Mouse (Mus musculus) heart, adult 2 months (tissue): ENCODE measurements at regions not wholly inside any gene's neighbourhood (a gene's known extent, or its start where the extent isn't known, plus 50 kb on each side); places are given as distances from the start of the nearest gene placed in this dataset.

ENCODE experiments used
- DNase-seq, 2 experiments: peaks; one replicate each; pipeline ENCODE4 v3.0.0; 2021
- H3K27ac ChIP-seq: fragments of 200-600 bp; 2 replicates; pipeline ENCODE4 v1.8.1; 2022
- H3K27me3 ChIP-seq: fragments of 200-500 bp; 2 replicates; pipeline ENCODE4 v1.6.1; 2012; ENCODE audit warnings: mild to moderate bottlenecking, low read length, inconsistent platforms, mixed read lengths; ENCODE audit not compliant: control insufficient read depth, insufficient read depth
- H3K36me3 ChIP-seq: fragments of 200-500 bp; 2 replicates; pipeline ENCODE4 v1.6.1; 2012; ENCODE audit warnings: low read length, inconsistent platforms; ENCODE audit not compliant: control insufficient read depth, insufficient read depth
- H3K4me1 ChIP-seq: fragments of 200-500 bp; 2 replicates; pipeline ENCODE4 v1.6.1; 2011; ENCODE audit warnings: low read length; ENCODE audit not compliant: control insufficient read depth, insufficient read depth
- H3K4me3 ChIP-seq: fragments of 200-600 bp; 2 replicates; pipeline ENCODE4 v1.8.1; 2022
- H3K79me2 ChIP-seq: fragments of 200-500 bp; replicated peaks from 2 replicates; pipeline ENCODE4 v1.6.1; 2012; ENCODE audit warnings: mild to moderate bottlenecking, inconsistent platforms, low read length, moderate library complexity, mixed read lengths; ENCODE audit not compliant: control insufficient read depth, insufficient read depth
- H3K9ac ChIP-seq: fragments of 200-500 bp; 2 replicates; pipeline ENCODE4 v1.6.1; 2012; ENCODE audit warnings: low read depth, mild to moderate bottlenecking, control low read depth, inconsistent platforms, low read length, mixed read lengths
- CTCF ChIP-seq: fragments of 200-600 bp; IDR thresholded peaks from 2 replicates; pipeline ENCODE4 v1.8.1; 2022; ENCODE audit warnings: antibody characterized with exemption, mild to moderate bottlenecking, moderate library complexity
- EP300 ChIP-seq: fragments of 200-500 bp; IDR thresholded peaks from 2 replicates; pipeline ENCODE4 v1.6.1; 2011; ENCODE audit warnings: low read depth, low read length, control low read depth; ENCODE audit not compliant: insufficient read depth
- POLR2A ChIP-seq: fragments of 200-500 bp; IDR thresholded peaks from 2 replicates; pipeline ENCODE4 v1.6.1; 2011; ENCODE audit warnings: mild to moderate bottlenecking, low read depth, low read length, control low read depth; ENCODE audit not compliant: insufficient read depth
- WGBS: fragments of 180-500 bp; shearing (Covaris S2); methylation state at CpG from one replicate; pipeline ENCODE4 v1.1.7; 2018; 5-methylcytosine and 5-hydroxymethylcytosine counted together
- intact Hi-C: fragments of 180-260 bp; cut with DNase I; formaldehyde crosslinking; loops from one replicate; pipeline ENCODE4 v1.15.1; 2025

DNA sequence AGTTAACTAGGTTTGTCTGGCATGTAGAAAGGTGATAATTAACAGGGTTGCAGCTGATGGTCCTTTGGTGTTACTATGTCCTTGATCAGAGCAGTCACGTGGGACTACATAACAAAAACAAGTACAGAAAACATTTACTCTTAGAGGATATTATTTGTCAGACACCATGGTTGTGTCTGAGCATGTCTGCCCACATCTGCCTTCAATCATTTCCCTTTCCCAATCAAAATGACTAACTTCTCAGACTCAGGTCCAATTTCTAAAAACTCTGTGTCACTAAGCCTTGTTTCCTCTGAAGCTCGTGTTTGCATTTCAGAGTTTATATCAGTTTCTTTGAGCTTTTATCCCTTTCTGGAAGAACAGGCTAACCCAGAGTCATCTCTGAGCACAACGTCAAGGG is 1408.5 kb upstream of the Flrt2 start:
- 72% methylated on average over 3 of the region's 3 CpGs for WGBS
- Histone ChIP-seq H3K9ac (no peak overlapping the region), H3K79me2 (no peaks in the 10 kb centered on the region), H3K27me3 (no peaks in the 10 kb centered on the region), H3K4me3 (no peak overlapping the region), H3K4me1 (peaks cover 1% of the 10 kb centered on the region), H3K36me3 (no peaks in the 10 kb centered on the region), H3K27ac (peak overlapping the region; percentile 26)
- DNase-seq, result no peak
- TF ChIP-seq POLR2A, result no peak
- no peak for TF ChIP-seq EP300
- TF ChIP-seq CTCF, result no peak
- intact Hi-C loops, result no loop called here

DNA sequence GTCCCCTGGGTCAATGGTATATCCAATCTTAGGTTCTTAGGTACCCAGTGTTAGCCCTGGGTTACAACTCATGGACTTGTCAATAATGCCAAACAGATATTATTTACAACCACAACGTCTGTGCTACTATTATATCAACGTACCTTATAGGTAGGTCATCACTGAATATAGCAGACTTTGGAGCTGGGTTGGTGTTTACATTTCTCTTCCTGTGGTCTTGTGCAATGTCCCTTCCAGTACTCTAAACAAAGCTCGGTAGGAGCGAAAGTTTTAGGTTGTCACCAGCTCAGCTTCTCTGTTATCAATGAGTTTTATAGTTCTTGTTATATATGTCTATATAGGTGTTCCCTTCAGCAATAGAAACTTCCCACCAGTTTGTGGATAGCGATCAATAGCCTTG is 1394.2 kb upstream of the Flrt2 start:
- H3K27ac ChIP-seq, result no peak overlapping the region
- DNase-seq, result no peak
- H3K9ac ChIP-seq, result no peak overlapping the region
- H3K79me2 ChIP-seq, result no peaks in the 10 kb centered on the region
- no peak overlapping the region for H3K4me3 ChIP-seq
- H3K27me3 ChIP-seq, result no peaks in the 10 kb centered on the region
- intact Hi-C loops, result no loop called here
- TF ChIP-seq POLR2A, result no peak
- no peak for TF ChIP-seq EP300
- TF ChIP-seq CTCF, result no peak
- 92% methylated on average over 5 of the region's 5 CpGs for WGBS
- H3K4me1 ChIP-seq, result no peaks in the 10 kb centered on the region
- no peaks in the 10 kb centered on the region for H3K36me3 ChIP-seq

DNA sequence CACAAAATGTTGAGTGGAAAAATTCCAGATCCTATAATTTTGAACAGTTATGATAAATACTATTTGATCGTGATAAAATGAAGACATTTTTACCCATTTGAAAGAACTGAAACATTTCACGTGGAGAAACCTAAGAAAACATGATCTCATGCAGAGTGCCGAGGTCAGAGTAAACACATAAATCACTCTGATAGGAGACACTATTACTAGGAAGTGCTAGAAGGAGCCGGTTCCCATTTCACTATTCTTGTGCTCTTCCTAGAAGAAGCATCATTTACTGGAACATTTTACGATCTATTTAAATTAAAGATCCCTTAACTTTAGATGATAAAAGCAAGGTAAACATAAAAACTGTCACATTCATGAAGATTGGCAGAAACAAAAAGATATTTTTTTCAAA is 1359.7 kb upstream of the Flrt2 start:
- intact Hi-C loops, result no loop called here
- H3K4me1 ChIP-seq, result no peaks in the 10 kb centered on the region

DNA sequence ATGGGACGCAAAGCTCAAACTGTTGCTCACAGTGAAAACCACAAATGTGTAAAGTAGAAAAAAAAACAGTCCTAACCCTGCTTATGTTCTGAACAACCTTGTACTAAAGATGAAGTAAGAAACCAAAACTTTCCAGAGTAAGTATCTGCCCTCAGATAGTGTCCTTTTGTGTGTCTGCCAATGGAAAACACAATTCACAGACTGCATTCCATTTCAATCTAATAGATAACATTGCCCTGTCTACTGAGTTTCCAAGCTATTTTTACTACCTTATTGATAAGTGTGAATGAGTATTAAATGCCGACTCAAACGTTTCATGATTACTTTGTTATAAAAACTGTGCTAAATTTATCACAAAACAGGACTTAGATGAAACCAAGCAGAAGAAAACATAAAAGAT is 1357.4 kb upstream of the Flrt2 start:
- intact Hi-C loops, result no loop called here
- H3K4me3 ChIP-seq, result no peak overlapping the region
- H3K4me1 ChIP-seq, result no peaks in the 10 kb centered on the region
- WGBS, result 28% methylated on average over 3 of the region's 3 CpGs
- H3K79me2 ChIP-seq, result no peaks in the 10 kb centered on the region
- H3K27me3 ChIP-seq, result no peaks in the 10 kb centered on the region
- no peaks in the 10 kb centered on the region for H3K36me3 ChIP-seq
- H3K27ac ChIP-seq, result peak overlapping the region; percentile 27
- H3K9ac ChIP-seq, result no peak overlapping the region
- TF ChIP-seq POLR2A (no peak), CTCF (no peak), EP300 (no peak)
- DNase-seq, result no peak

More for the DNA sequence above, 1359.7 kb upstream of the Flrt2 start:
- no peaks in the 10 kb centered on the region for H3K79me2 ChIP-seq
- H3K4me3 ChIP-seq, result no peak overlapping the region
- DNase-seq, result no peak
- H3K27ac ChIP-seq, result no peak overlapping the region
- H3K9ac ChIP-seq, result no peak overlapping the region
- 67% methylated on average over 5 of the region's 5 CpGs for WGBS
- no peak for TF ChIP-seq POLR2A
- TF ChIP-seq CTCF, result no peak
- TF ChIP-seq EP300, result no peak
- H3K27me3 ChIP-seq, result no peaks in the 10 kb centered on the region
- no peaks in the 10 kb centered on the region for H3K36me3 ChIP-seq

DNA sequence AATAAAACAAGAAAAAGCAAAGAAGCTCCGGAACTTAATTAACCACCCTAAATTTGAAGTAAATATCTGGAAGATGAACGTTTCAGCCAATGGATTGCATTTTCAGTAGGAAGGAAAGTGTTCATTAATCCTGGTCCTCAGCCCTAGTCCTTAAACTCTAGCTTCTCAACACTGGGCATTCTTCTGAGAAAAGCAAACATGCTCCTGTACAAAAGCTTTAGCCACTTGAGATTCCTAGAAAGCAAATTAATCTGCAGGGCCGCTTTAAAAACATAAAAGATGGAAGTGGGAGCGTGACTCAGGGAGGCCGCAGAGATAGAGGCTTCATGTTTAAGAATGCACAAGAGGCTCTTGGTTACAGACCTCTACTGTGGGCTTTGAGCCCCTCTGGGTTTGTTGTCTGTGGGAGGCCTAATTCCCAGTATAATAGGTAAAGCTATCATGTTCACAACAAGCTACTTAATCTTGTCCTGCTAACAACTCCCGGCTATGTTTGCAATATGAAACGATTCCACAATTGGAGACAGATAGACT is 1342.3 kb upstream of the Flrt2 start:
- 55% methylated on average over 7 of the region's 7 CpGs for WGBS
- H3K27me3 ChIP-seq, result no peaks in the 10 kb centered on the region
- intact Hi-C loops, result no loop called here

DNA sequence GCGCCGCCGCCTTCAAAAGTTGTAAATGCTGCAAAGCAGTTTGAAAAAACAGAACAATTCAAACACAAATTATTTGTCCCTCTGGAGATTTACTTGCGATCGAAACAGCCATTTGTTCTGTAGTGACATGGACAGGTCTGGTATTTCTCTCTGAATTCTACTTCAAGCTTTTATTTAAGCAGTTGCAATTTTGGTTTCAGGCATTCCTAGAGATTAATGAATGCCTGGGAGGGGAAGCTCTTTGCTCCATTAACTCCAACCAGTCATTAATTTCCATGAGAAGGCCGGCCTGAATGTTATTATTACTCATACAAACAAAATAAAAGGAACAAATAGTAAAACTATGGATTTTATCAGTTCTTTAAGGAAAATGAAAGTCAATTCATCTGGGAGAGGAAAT is 1327.8 kb upstream of the Flrt2 start:
- intact Hi-C loops, result no loop called here
- no peak overlapping the region for H3K9ac ChIP-seq
- no peak for TF ChIP-seq EP300
- TF ChIP-seq POLR2A, result no peak
- TF ChIP-seq CTCF, result no peak
- no peaks in the 10 kb centered on the region for H3K79me2 ChIP-seq
- H3K27me3 ChIP-seq, result no peaks in the 10 kb centered on the region
- no peaks in the 10 kb centered on the region for H3K4me1 ChIP-seq
- 85% methylated on average over 6 of the region's 6 CpGs for WGBS
- no peak overlapping the region for H3K4me3 ChIP-seq
- H3K36me3 ChIP-seq, result no peaks in the 10 kb centered on the region
- no peak overlapping the region for H3K27ac ChIP-seq
- DNase-seq, result no peak

More for the DNA sequence above, 1342.3 kb upstream of the Flrt2 start:
- Histone ChIP-seq H3K4me1 (no peaks in the 10 kb centered on the region), H3K79me2 (no peaks in the 10 kb centered on the region), H3K4me3 (no peak overlapping the region), H3K36me3 (no peaks in the 10 kb centered on the region), H3K9ac (no peak overlapping the region), H3K27ac (no peak overlapping the region)
- DNase-seq, result no peak
- no peak for TF ChIP-seq CTCF
- no peak for TF ChIP-seq POLR2A
- TF ChIP-seq EP300, result no peak

DNA sequence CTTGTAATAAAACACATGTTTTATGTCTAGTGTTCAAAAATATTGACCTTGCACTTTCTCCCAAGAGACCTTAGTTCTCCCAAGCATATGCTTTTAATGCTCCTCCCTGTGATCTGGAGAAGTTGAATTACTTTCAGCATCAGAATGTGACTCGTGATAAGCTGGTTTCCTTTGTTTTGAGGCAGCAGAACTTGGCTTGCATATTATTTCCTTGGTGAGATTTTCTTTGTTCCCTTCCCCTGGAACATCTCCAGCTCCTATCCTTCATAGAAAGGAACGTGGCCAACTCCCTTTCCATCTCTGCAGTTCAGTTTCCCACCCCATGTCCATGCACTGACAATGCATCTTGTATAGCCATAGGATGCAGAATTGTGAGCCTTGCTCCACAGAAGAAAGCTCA is 1292.0 kb upstream of the Flrt2 start:
- Histone ChIP-seq H3K79me2 (no peaks in the 10 kb centered on the region), H3K9ac (no peak overlapping the region), H3K27me3 (no peaks in the 10 kb centered on the region), H3K4me1 (peaks cover 3% of the 10 kb centered on the region; the same call in 1 of the 2 replicates), H3K4me3 (no peak overlapping the region), H3K36me3 (no peaks in the 10 kb centered on the region), H3K27ac (no peak overlapping the region)
- intact Hi-C loops, result no loop called here
- DNase-seq, result peak in 1 of 2 experiments; percentile 10
- 24% methylated on average over 2 of the region's 2 CpGs for WGBS
- TF ChIP-seq EP300 (no peak), CTCF (0 out of 2 replicates have a peak, but pooled peaks have one; percentile 8)
